Mouse (Mus musculus) stomach, postnatal 0 days (tissue): ENCODE results near the gene Shroom3. TPM values are rescaled to one million over a fixed set of nuclear protein-coding genes. Genes with fewer than 3 reads are reported as not detected.
A peak's percentile ranks its signal among the peaks of the same experiment; 100 is the strongest.

Experiments
- ATAC-seq: fragments of 200-750 bp; cut with Nextera tagmentation; 2 replicates; pipeline ENCODE4 v1.8.0; 2017; ENCODE audit not compliant: low FRiP score, low TSS enrichment
- DNase-seq: peaks from one replicate; pipeline ENCODE4 v3.0.0-alpha.2; 2016; ENCODE audit warnings: low spot score
- H3K27ac ChIP-seq: fragments of 300-500 bp; sonication (generic); replicated peaks from 2 replicates; pipeline ENCODE4 v1.5.1; 2014; ENCODE audit warnings: mild to moderate bottlenecking, control low read depth
- H3K27me3 ChIP-seq: fragments of 300-500 bp; sonication (generic); 2 replicates; pipeline ENCODE4 v1.6.1; 2014; ENCODE audit warnings: low read length; ENCODE audit not compliant: control insufficient read depth, insufficient read depth
- H3K36me3 ChIP-seq: fragments of 300-500 bp; sonication (generic); 2 replicates; pipeline ENCODE4 v1.6.1; 2014; ENCODE audit warnings: low read length, mixed read lengths; ENCODE audit not compliant: control insufficient read depth, insufficient read depth
- H3K4me1 ChIP-seq: fragments of 300-500 bp; sonication (generic); replicated peaks from 2 replicates; pipeline ENCODE4 v1.6.1; 2014; ENCODE audit warnings: antibody characterized with exemption; ENCODE audit not compliant: control insufficient read depth, insufficient read depth
- H3K4me2 ChIP-seq: fragments of 300-500 bp; sonication (generic); replicated peaks from 2 replicates; pipeline ENCODE4 v1.6.1; 2014; ENCODE audit warnings: low read depth, mild to moderate bottlenecking, control low read depth, moderate library complexity
- H3K4me3 ChIP-seq: fragments of 300-500 bp; sonication (generic); 2 replicates; pipeline ENCODE4 v1.5.1; 2014; ENCODE audit warnings: low read depth, low read length, control low read depth
- H3K9ac ChIP-seq: fragments of 300-500 bp; sonication (generic); 2 replicates; pipeline ENCODE4 v1.6.1; 2014; ENCODE audit warnings: mild to moderate bottlenecking, low read length, control low read depth, mixed read lengths
- H3K9me3 ChIP-seq: fragments of 300-500 bp; sonication (generic); 2 replicates; pipeline ENCODE4 v1.6.1; 2016; ENCODE audit warnings: low read length; ENCODE audit not compliant: control insufficient read depth
- CTCF ChIP-seq: IDR thresholded peaks from 2 replicates; pipeline ENCODE4 v1.5.1; 2016; ENCODE audit warnings: antibody characterized with exemption, low read depth, mild to moderate bottlenecking, moderate library complexity
- EP300 ChIP-seq: optimal IDR thresholded peaks from 2 replicates; pipeline ENCODE3; 2016; ENCODE audit warnings: antibody characterized with exemption
- WGBS: fragments of 180-500 bp; shearing (Covaris S2); extraction: QIAGEN DNeasy Blood & Tissue Kit; methylation state at CpG from one replicate; pipeline ENCODE4 v1.1.7; 2014; 5-methylcytosine and 5-hydroxymethylcytosine counted together
- polyA plus RNA-seq: library from polyadenylated mRNA; unstranded; fragments of >200 nt; fragmentation: Nextera tagmentation; extraction: Ambion mirVana; gene quantifications from 2 replicates; pipeline ENCODE4 v1.2.1, GENCODE M21; 2015

Shroom3 gene
- polyA plus RNA-seq, 1 experiment from 2014 or later, result 11.4 TPM

DNA sequence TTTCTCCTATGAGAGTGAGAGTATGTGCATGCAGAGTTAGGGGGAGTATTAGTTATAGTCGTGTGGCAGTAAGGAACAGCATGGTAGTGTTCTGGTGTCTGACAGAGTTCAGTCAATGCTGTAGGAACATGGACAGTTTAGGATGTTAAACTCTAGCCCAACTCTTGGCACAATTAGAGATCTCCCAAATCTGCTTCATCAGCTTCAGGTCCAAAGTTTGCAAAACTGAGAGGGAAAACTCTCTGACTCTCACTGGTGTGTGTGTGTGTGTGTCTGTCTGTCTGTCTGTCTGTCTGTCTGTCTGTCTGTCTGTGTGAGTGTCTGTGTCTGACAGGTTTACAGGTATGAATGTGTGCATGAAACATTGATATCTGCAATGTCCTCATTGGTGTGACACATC lies 147.2 kb downstream of the Shroom3 start:
- Histone ChIP-seq H3K9ac (no peak overlapping the region), H3K9me3 (no peaks in the 10 kb centered on the region), H3K27ac (no peak overlapping the region), H3K4me1 (no peaks in the 10 kb centered on the region), H3K27me3 (no peaks in the 10 kb centered on the region), H3K4me3 (no peak overlapping the region), H3K36me3 (no peaks in the 10 kb centered on the region), H3K4me2 (no peak overlapping the region)
- DNase-seq (no peak), ATAC-seq (no peak)
- no peak for TF ChIP-seq EP300
- WGBS, result 71% methylated on average over 1 of the region's 1 CpGs

DNA sequence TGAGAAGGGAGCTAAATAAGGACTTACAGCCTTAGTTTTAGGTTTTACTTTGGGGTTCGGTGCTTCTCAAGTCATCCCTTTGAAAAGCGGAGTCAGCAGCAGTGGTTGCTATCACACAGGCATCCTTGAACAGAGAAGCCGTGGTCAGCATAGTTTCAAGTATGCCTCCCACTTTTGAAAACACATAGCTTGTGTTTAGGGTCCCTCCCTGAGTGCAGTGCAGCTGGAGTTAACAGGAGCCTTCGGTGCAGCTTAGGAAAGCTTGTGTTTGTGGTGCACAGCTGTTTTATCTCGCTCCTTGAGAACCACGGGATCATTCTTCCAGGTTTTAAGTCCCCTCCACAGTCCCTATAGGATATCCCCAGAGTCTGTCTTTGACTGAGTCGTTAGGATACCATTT lies 151.3 kb downstream of the Shroom3 start:
- Histone ChIP-seq H3K36me3 (no peaks in the 10 kb centered on the region), H3K27me3 (no peaks in the 10 kb centered on the region), H3K9me3 (no peaks in the 10 kb centered on the region), H3K27ac (no peak overlapping the region), H3K4me3 (no peak overlapping the region), H3K4me2 (no peak overlapping the region), H3K4me1 (no peaks in the 10 kb centered on the region), H3K9ac (no peak overlapping the region)
- TF ChIP-seq EP300 (no peak), CTCF (no peak)
- DNase-seq (no peak), ATAC-seq (no peak)
- WGBS, result 33% methylated on average over 7 of the region's 7 CpGs

DNA sequence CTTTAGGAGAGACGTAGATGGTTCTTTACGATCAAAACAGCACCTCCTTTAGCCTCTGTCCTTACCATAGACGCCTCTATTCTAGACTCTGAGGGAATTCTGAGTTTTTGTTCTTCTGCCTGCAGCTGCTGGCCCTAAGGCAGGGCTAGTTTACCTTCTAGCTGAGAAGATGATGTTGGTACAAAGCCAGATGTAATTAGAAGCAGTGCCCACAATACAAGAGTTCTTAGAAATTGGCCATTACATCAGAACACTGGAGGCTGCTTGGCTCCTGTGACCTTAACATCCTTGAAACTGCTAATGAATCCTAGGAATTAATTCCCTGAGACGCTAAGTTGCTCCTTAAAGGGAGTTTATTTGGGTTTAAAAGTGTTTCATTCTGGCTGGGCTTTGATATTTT lies 154.1 kb downstream of the Shroom3 start:
- Histone ChIP-seq H3K27me3 (no peaks in the 10 kb centered on the region), H3K27ac (no peak overlapping the region), H3K36me3 (no peaks in the 10 kb centered on the region), H3K9me3 (no peaks in the 10 kb centered on the region), H3K9ac (no peak overlapping the region), H3K4me1 (peaks cover 5% of the 10 kb centered on the region; the same call in 1 of the 2 replicates), H3K4me2 (no peak overlapping the region), H3K4me3 (no peak overlapping the region)
- 76% methylated on average over 4 of the region's 4 CpGs for WGBS
- TF ChIP-seq EP300 (no peak), CTCF (no peak)
- ATAC-seq, result no peak
- DNase-seq, result no peak

DNA sequence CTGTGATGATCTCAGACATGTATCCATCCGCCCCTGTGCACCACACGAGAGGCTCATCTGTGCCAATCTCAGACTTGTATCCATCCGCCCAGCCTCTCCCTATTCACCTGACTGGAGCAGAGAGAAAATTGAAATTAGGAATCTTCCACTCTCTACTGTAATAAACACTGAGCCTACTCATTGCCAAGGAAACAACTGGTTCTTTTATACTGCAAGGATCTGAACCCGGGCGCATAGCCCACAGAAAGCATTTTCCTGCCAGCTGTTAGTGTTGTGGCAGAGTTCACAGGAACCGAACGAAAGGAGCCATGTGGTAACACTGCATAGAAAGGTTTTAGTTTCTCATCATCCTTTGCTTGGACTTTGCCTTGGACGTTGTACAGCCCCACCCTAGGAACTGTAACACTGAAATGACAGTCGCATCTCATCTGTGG lies 155.1 kb downstream of the Shroom3 start:
- 68% methylated on average over 9 of the region's 9 CpGs for WGBS
- no peak for TF ChIP-seq EP300
- no peak for TF ChIP-seq CTCF
- no peaks in the 10 kb centered on the region for H3K27me3 ChIP-seq
- H3K36me3 ChIP-seq, result no peaks in the 10 kb centered on the region
- H3K4me2 ChIP-seq, result no peak overlapping the region
- H3K27ac ChIP-seq, result no peak overlapping the region; the same call in 1 of the 2 replicates
- peaks cover 5% of the 10 kb centered on the region; the same call in 1 of the 2 replicates for H3K4me1 ChIP-seq
- no peaks in the 10 kb centered on the region for H3K9me3 ChIP-seq
- DNase-seq, result no peak
- ATAC-seq, result no peak
- no peak overlapping the region for H3K4me3 ChIP-seq
- H3K9ac ChIP-seq, result no peak overlapping the region

DNA sequence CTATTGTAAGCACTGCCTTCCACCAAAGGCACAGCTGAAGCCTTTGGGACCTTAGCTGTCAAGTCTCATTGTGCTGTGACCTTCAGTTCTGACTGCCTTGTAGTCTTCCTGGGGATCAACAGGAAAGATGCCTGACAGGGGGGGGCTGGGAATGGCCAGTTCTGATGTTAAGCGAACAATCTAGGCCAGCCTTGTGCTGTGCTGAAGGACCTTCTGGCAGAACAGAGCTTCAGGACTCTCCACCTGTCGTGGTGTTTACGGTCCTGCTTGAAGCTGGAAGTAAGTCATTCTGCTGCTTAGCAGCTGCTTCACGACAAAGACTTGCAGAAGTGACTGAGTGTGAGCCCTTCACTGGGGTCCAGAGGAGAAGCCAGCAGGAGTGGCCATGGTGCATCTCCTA lies 156.1 kb downstream of the Shroom3 start:
- Histone ChIP-seq H3K27me3 (no peaks in the 10 kb centered on the region), H3K9me3 (no peaks in the 10 kb centered on the region), H3K4me3 (no peak overlapping the region), H3K4me2 (no peak overlapping the region), H3K36me3 (no peaks in the 10 kb centered on the region), H3K27ac (0 out of 2 replicates have a peak overlapping the region, but pooled peaks have one; percentile 4), H3K9ac (no peak overlapping the region), H3K4me1 (peaks cover 5% of the 10 kb centered on the region; the same call in 1 of the 2 replicates)
- 55% methylated on average over 4 of the region's 4 CpGs for WGBS
- ATAC-seq (no peak), DNase-seq (no peak)
- TF ChIP-seq EP300, result no peak
- no peak for TF ChIP-seq CTCF

DNA sequence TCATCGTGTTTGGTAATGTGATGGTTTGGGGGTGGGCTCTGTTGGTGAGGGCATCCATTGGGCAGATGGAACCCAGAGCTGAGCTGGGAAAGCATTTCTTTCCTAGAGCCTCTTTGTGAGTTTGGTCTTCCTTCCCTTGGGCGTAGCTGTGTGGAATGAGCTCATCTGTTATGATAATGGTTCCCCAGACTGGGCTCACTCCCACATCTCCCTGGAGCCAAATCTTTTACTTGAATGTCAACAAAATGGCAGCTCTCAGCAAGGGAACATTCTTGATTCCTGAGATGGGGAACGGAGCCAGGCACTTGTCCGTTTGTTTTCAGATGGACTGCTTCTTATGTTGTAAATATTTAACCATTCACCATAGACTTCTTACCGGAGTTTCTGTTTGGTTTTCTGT lies 158.2 kb downstream of the Shroom3 start:
- no peak for TF ChIP-seq EP300
- TF ChIP-seq CTCF, result no peak
- WGBS, result 25% methylated on average over 5 of the region's 5 CpGs
- Histone ChIP-seq H3K9ac (no peak overlapping the region), H3K27ac (peak overlapping the region; percentile 72), H3K36me3 (no peaks in the 10 kb centered on the region), H3K4me1 (peaks cover 5% of the 10 kb centered on the region; the same call in 1 of the 2 replicates), H3K4me2 (no peak overlapping the region), H3K4me3 (no peak overlapping the region), H3K9me3 (no peaks in the 10 kb centered on the region), H3K27me3 (no peaks in the 10 kb centered on the region)
- ATAC-seq, result peak; percentile 76; the same call in 1 of the 2 replicates
- peak; percentile 45 for DNase-seq
